Comparison of ENCODE assay signal across 16 mouse cellular contexts in the genomic region with DNA sequence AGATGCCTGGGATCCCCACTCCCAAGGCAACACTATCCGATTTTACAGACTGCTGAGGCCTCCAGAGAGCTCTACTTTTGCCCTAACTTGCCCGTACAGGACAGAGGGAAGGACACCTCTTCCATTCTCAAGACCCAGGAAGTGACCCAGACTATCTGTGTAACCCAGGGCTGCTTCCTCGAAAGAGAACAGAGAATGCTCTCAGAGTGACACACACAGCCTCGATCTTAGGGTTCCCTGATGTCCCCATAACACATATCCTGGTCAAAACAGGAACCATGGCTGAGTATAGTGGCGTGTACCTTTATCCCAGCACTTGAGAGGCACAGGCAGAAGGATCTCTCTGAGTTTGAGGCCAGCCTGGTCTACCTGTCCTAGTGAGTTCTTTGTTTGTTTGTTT. TPM values are rescaled to one million over a fixed set of nuclear protein-coding genes. Genes with fewer than 3 reads are reported as not detected.
DNase-seq lines count a peak whose midpoint lies in the region; ATAC-seq and TF ChIP-seq lines count a peak whose summit lies in the region.
"Had no signal": no experiment of that assay in that cellular context is flagged by ENCODE, and none has a peak within 500 bp of the region (broad histone marks: within the 10 kb centered on the region; RNA-seq: fewer than 3 reads in every experiment).

No protein-coding gene starts in this region.

- 88% methylated on average over 5 of the region's 5 CpGs for WGBS in embryonic facial prominence, embryonic 10.5 days
- 89% methylated on average over 5 of the region's 5 CpGs for WGBS in forebrain, embryonic 14.5 days
- 77% methylated on average over 5 of the region's 5 CpGs for WGBS in hindbrain, embryonic 15.5 days
- WGBS in midbrain, embryonic 15.5 days: 83% methylated on average over 5 of the region's 5 CpGs
- 80% methylated on average over 5 of the region's 5 CpGs for WGBS in stomach, postnatal 0 days

- H3K4me3 ChIP-seq in embryonic facial prominence, embryonic 10.5 days: peak overlapping the region; percentile 30; the same call in 1 of the 2 replicates
- peak overlapping the region; percentile 51 for H3K4me3 ChIP-seq in forebrain, embryonic 14.5 days (ENCODE audit: low read depth, low read length)
- peak overlapping the region; percentile 53 for H3K4me3 ChIP-seq in hindbrain, embryonic 15.5 days
- peak overlapping the region; percentile 56 for H3K4me3 ChIP-seq in midbrain, embryonic 15.5 days
- no peak overlapping the region for H3K4me3 ChIP-seq in stomach, postnatal 0 days (ENCODE audit: low read depth, low read length)
- H3K4me3 ChIP-seq: heart, embryonic 13.5 days had no signal

- ATAC-seq in forebrain, embryonic 14.5 days: no peak
- ATAC-seq in hindbrain, embryonic 15.5 days (ENCODE audit: low FRiP score, low read depth): no peak
- no peak for ATAC-seq in midbrain, embryonic 15.5 days (replicated peaks)
- ATAC-seq in stomach, postnatal 0 days (ENCODE audit: low FRiP score, low TSS enrichment): no peak
- ATAC-seq: lung, postnatal 0 days had no signal

- TF ChIP-seq EP300 in stomach, postnatal 0 days (optimal IDR thresholded peaks at IDR 0.05): no peak

- intact Hi-C loops in left cerebral cortex, postnatal 4 days (cut with DNase I): no loop called here

- TF ChIP-seq CTCF in stomach, postnatal 0 days (IDR thresholded peaks at IDR 0.05; ENCODE audit: low read depth): no peak

- DNase-seq in embryonic facial prominence, embryonic 10.5 days (ENCODE audit: low spot score): no peak
- no peak for DNase-seq in forebrain, embryonic 14.5 days (ENCODE audit: low spot score)
- DNase-seq in ovary, adult 18-20 months (ENCODE audit: low spot score): no peak
- DNase-seq in lung, postnatal 4 days: no peak
- DNase-seq in stomach, postnatal 0 days (ENCODE audit: low spot score): no peak
- no peak for DNase-seq in left cerebral cortex, postnatal 4 days
- DNase-seq: adrenal gland, postnatal 10 days; B cell, adult 2 months; cerebellum, postnatal 10 days; gastrocnemius, postnatal 36 days; layer of hippocampus, adult 9-11 months had no signal

- H3K36me3 ChIP-seq in embryonic facial prominence, embryonic 10.5 days (replicated peaks): peaks cover 78% of the 10 kb centered on the region
- peaks cover 45% of the 10 kb centered on the region for H3K36me3 ChIP-seq in forebrain, embryonic 14.5 days (ENCODE audit: control insufficient read depth, insufficient read depth, low read length)
- H3K36me3 ChIP-seq in hindbrain, embryonic 15.5 days: peaks cover 17% of the 10 kb centered on the region
- peaks cover 7% of the 10 kb centered on the region for H3K36me3 ChIP-seq in midbrain, embryonic 15.5 days (replicated peaks)
- 0 out of 2 replicates have a peak, but pooled peaks cover 3% of the 10 kb centered on the region for H3K36me3 ChIP-seq in stomach, postnatal 0 days (ENCODE audit: control insufficient read depth, insufficient read depth, low read length)

- H3K27ac ChIP-seq in embryonic facial prominence, embryonic 10.5 days (replicated peaks): no peak overlapping the region
- no peak overlapping the region for H3K27ac ChIP-seq in forebrain, embryonic 14.5 days (ENCODE audit: low read depth, low read length)
- no peak overlapping the region for H3K27ac ChIP-seq in hindbrain, embryonic 15.5 days (replicated peaks)
- no peak overlapping the region for H3K27ac ChIP-seq in midbrain, embryonic 15.5 days
- H3K27ac ChIP-seq in stomach, postnatal 0 days (replicated peaks): no peak overlapping the region

- H3K9me3 ChIP-seq in embryonic facial prominence, embryonic 10.5 days: no peaks in the 10 kb centered on the region
- H3K9me3 ChIP-seq in forebrain, embryonic 14.5 days (replicated peaks; ENCODE audit: control insufficient read depth, low read length): no peaks in the 10 kb centered on the region
- no peaks in the 10 kb centered on the region for H3K9me3 ChIP-seq in hindbrain, embryonic 15.5 days
- H3K9me3 ChIP-seq in midbrain, embryonic 15.5 days: no peaks in the 10 kb centered on the region
- no peaks in the 10 kb centered on the region for H3K9me3 ChIP-seq in stomach, postnatal 0 days (ENCODE audit: control insufficient read depth, low read length)
- H3K9me3 ChIP-seq: heart, embryonic 13.5 days had no signal

- H3K4me2 ChIP-seq in forebrain, embryonic 14.5 days (ENCODE audit: low read length): peak overlapping the region; percentile 81
- peak overlapping the region; percentile 80 for H3K4me2 ChIP-seq in hindbrain, embryonic 15.5 days
- peak overlapping the region; percentile 76 for H3K4me2 ChIP-seq in midbrain, embryonic 15.5 days
- H3K4me2 ChIP-seq in stomach, postnatal 0 days (replicated peaks; ENCODE audit: low read depth): no peak overlapping the region

- peak overlapping the region; percentile 38 for H3K9ac ChIP-seq in forebrain, embryonic 14.5 days (ENCODE audit: low read length)
- no peak overlapping the region; the same call in 1 of the 2 replicates for H3K9ac ChIP-seq in hindbrain, embryonic 15.5 days
- H3K9ac ChIP-seq in midbrain, embryonic 15.5 days: peak overlapping the region; percentile 29
- no peak overlapping the region for H3K9ac ChIP-seq in stomach, postnatal 0 days (ENCODE audit: low read length)

- H3K4me1 ChIP-seq in embryonic facial prominence, embryonic 10.5 days: peaks cover 52% of the 10 kb centered on the region
- peaks cover 44% of the 10 kb centered on the region for H3K4me1 ChIP-seq in forebrain, embryonic 14.5 days (ENCODE audit: control insufficient read depth, insufficient read depth, low read length)
- peaks cover 91% of the 10 kb centered on the region for H3K4me1 ChIP-seq in hindbrain, embryonic 15.5 days (replicated peaks)
- peaks cover 85% of the 10 kb centered on the region for H3K4me1 ChIP-seq in midbrain, embryonic 15.5 days
- H3K4me1 ChIP-seq in stomach, postnatal 0 days (replicated peaks; ENCODE audit: control insufficient read depth, insufficient read depth): no peaks in the 10 kb centered on the region

- H3K27me3 ChIP-seq in embryonic facial prominence, embryonic 10.5 days (replicated peaks; ENCODE audit: low read depth, poor library complexity, severe bottlenecking): no peaks in the 10 kb centered on the region
- H3K27me3 ChIP-seq in forebrain, embryonic 14.5 days (replicated peaks; ENCODE audit: control insufficient read depth, insufficient read depth, low read length): no peaks in the 10 kb centered on the region
- no peaks in the 10 kb centered on the region for H3K27me3 ChIP-seq in hindbrain, embryonic 15.5 days
- no peaks in the 10 kb centered on the region for H3K27me3 ChIP-seq in midbrain, embryonic 15.5 days (replicated peaks)
- H3K27me3 ChIP-seq in stomach, postnatal 0 days (ENCODE audit: control insufficient read depth, insufficient read depth, low read length): no peaks in the 10 kb centered on the region
- H3K27me3 ChIP-seq: heart, embryonic 13.5 days had no signal

RNA-seq across cellular contexts. Expression of a gene that starts 13.5 kb away (rescaled TPM):
- 59.0 and 61.7 TPM in 2 replicates for polyA plus RNA-seq in embryonic facial prominence, embryonic 10.5 days (2016; fragmentation: Nextera tagmentation; extraction: Ambion mirVana)
- polyA plus RNA-seq in forebrain, embryonic 14.5 days (2014; fragmentation: Nextera tagmentation; extraction: Ambion mirVana): 72.2 and 88.4 TPM in 2 replicates
- 116 TPM in 2 replicates for polyA plus RNA-seq in hindbrain, embryonic 15.5 days (2015; fragmentation: Nextera tagmentation; extraction: Ambion mirVana)
- 141 and 142 TPM in 2 replicates for polyA plus RNA-seq in midbrain, embryonic 15.5 days (2015; fragmentation: Nextera tagmentation; extraction: Ambion mirVana)
- 17.7 and 21.4 TPM in 2 replicates for polyA plus RNA-seq in stomach, postnatal 0 days (2015; fragmentation: Nextera tagmentation; extraction: Ambion mirVana)
- 100 to 1,000 TPM; 330 to 331 TPM for total RNA-seq in left cerebral cortex, postnatal 4 days (2021)

RNA-seq across cellular contexts. Expression of a gene that starts 16.9 kb away (rescaled TPM):
- 0.34 and 0.47 TPM in 2 replicates for polyA plus RNA-seq in embryonic facial prominence, embryonic 10.5 days (2016; fragmentation: Nextera tagmentation; extraction: Ambion mirVana)
- 0.61 and 1.1 TPM in 2 replicates for polyA plus RNA-seq in forebrain, embryonic 14.5 days (2014; fragmentation: Nextera tagmentation; extraction: Ambion mirVana)
- 1.5 and 5.1 TPM in 2 replicates for polyA plus RNA-seq in hindbrain, embryonic 15.5 days (2015; fragmentation: Nextera tagmentation; extraction: Ambion mirVana)
- polyA plus RNA-seq in midbrain, embryonic 15.5 days (2015; fragmentation: Nextera tagmentation; extraction: Ambion mirVana): 2.2 and 3.8 TPM in 2 replicates
- 3.1 and 4.1 TPM in 2 replicates for polyA plus RNA-seq in stomach, postnatal 0 days (2015; fragmentation: Nextera tagmentation; extraction: Ambion mirVana)
- not detected for total RNA-seq in left cerebral cortex, postnatal 4 days (2021)
- polyA plus RNA-seq: kidney, embryonic 14.5 days had no signal

RNA-seq across cellular contexts. Expression of a gene that starts 19.4 kb away (rescaled TPM):
- 2.2 and 2.7 TPM in 2 replicates for polyA plus RNA-seq in embryonic facial prominence, embryonic 10.5 days (2016; fragmentation: Nextera tagmentation; extraction: Ambion mirVana)
- polyA plus RNA-seq in forebrain, embryonic 14.5 days (2014; fragmentation: Nextera tagmentation; extraction: Ambion mirVana): 1.2 TPM in 2 replicates
- 4.5 and 5.0 TPM in 2 replicates for polyA plus RNA-seq in hindbrain, embryonic 15.5 days (2015; fragmentation: Nextera tagmentation; extraction: Ambion mirVana)
- 4.0 and 4.9 TPM in 2 replicates for polyA plus RNA-seq in midbrain, embryonic 15.5 days (2015; fragmentation: Nextera tagmentation; extraction: Ambion mirVana)
- polyA plus RNA-seq in stomach, postnatal 0 days (2015; fragmentation: Nextera tagmentation; extraction: Ambion mirVana): 1.2 and 1.6 TPM in 2 replicates
- total RNA-seq in left cerebral cortex, postnatal 4 days (2021): 1 to 10 TPM; 5.2 to 6.4 TPM

RNA-seq across cellular contexts. Expression of a gene that starts 31.9 kb away (rescaled TPM):
- polyA plus RNA-seq in embryonic facial prominence, embryonic 10.5 days (2016; fragmentation: Nextera tagmentation; extraction: Ambion mirVana): 0.60 and 0.65 TPM in 2 replicates
- 0.83 and 0.99 TPM in 2 replicates for polyA plus RNA-seq in forebrain, embryonic 14.5 days (2014; fragmentation: Nextera tagmentation; extraction: Ambion mirVana)
- polyA plus RNA-seq in hindbrain, embryonic 15.5 days (2015; fragmentation: Nextera tagmentation; extraction: Ambion mirVana): 1.9 and 2.5 TPM in 2 replicates
- polyA plus RNA-seq in midbrain, embryonic 15.5 days (2015; fragmentation: Nextera tagmentation; extraction: Ambion mirVana): 2.2 and 2.4 TPM in 2 replicates
- polyA plus RNA-seq in stomach, postnatal 0 days (2015; fragmentation: Nextera tagmentation; extraction: Ambion mirVana): 4.0 and 4.6 TPM in 2 replicates
- total RNA-seq in left cerebral cortex, postnatal 4 days (2021): under 1 TPM; 0.36 to 0.46 TPM

RNA-seq across cellular contexts. Expression of a gene that starts 50.9 kb away (rescaled TPM):
- 22.5 and 23.9 TPM in 2 replicates for polyA plus RNA-seq in embryonic facial prominence, embryonic 10.5 days (2016; fragmentation: Nextera tagmentation; extraction: Ambion mirVana)
- polyA plus RNA-seq in forebrain, embryonic 14.5 days (2014; fragmentation: Nextera tagmentation; extraction: Ambion mirVana): 19.2 and 21.7 TPM in 2 replicates
- 26.1 and 30.4 TPM in 2 replicates for polyA plus RNA-seq in hindbrain, embryonic 15.5 days (2015; fragmentation: Nextera tagmentation; extraction: Ambion mirVana)
- polyA plus RNA-seq in midbrain, embryonic 15.5 days (2015; fragmentation: Nextera tagmentation; extraction: Ambion mirVana): 29.1 and 30.1 TPM in 2 replicates
- polyA plus RNA-seq in stomach, postnatal 0 days (2015; fragmentation: Nextera tagmentation; extraction: Ambion mirVana): 34.0 and 41.9 TPM in 2 replicates
- 10 to 100 TPM; 46.0 to 46.9 TPM for total RNA-seq in left cerebral cortex, postnatal 4 days (2021)

Comparison
In these comparisons a context has a peak if more than half of its experiments do, and no peak if none do; other contexts are left out.
1. H3K9ac ChIP-seq: peak in forebrain, embryonic 14.5 days (single experiment) and midbrain, embryonic 15.5 days (single experiment); none in hindbrain, embryonic 15.5 days (single experiment) and stomach, postnatal 0 days (single experiment).